Mouse (Mus musculus) CD4-positive, CD25-positive, alpha-beta regulatory T cell, adult 2 months (primary cell): Measurements from ENCODE around the gene Atp1a1.

Experiments used
- DNase-seq: peaks from one replicate; pipeline ENCODE4 v3.0.0-alpha.2; 2012; ENCODE audit warnings: low read depth, low spot score

The Atp1a1 gene

GRCm38 (mm10) chr3:101604550-101605223, at the start of gene Atp1a1:
Atp1a1 (minus strand) TSS chr3:101604684.
- peak; percentile 100 for DNase-seq

DNA sequence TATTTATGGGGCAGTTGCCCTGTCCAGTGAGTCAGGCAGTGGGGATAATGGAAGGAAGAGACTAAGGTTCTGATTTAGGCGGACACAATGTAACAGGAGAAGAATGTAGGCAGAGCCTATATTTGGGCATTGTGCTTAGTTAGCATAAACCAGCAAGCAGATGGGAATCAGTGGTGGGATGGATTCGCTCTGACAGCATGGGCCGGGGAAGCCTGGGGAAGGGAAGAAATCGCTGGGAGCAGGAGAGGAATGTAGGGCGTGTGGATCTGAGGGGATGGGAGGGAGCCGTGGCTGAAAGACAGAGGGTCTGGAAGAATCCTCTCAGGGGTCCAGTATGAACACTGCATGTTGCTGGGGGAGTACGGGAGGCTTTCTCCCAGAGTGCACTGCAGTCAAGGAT, 49.0 kb upstream of the Atp1a1 start:
- DNase-seq, result no peak

DNA sequence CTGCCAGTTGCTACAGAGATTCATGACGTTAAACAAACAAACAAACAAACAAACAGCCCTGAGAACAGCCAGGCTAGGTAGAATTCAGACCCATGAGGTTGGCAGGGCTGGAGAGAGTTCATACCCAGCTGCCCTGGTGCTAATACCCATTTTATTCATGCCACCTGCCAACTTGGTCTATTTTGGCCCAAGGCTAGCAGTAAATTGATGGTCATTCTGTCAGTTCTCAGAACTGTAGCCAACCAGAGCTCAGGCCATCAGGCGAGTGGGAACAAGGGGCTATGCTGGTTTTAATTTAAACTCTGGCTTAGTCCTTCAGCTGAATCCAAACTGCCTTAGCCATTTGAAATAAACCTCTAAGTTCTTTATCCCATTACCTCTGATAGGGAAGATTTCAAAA, 48.5 kb upstream of the Atp1a1 start:
- DNase-seq, result no peak

- no peak for DNase-seq
Observed at GRCm38 (mm10) chr3:101650328-101650727, 45.8 kb upstream of the Atp1a1 start.

DNA sequence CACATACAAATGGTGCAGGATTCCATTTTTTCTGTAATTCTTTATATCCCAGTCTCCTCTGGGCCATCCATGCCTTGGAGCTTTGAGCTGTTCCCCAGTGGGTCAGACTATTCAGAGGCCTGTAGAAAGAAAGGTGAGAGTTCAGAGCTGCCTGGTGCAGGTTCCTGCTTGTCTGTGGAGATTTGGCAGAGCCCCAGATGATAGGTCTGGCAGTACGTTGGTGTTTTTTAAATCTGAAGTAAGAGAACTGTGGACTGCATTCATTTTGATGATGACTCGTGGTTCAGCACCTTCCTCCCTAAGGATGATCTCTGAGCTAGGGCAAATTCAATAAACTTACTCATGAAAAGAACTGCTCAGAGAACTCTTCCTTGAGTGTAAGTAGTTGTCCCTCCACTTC, 44.8 kb upstream of the Atp1a1 start:
- no peak for DNase-seq

DNA sequence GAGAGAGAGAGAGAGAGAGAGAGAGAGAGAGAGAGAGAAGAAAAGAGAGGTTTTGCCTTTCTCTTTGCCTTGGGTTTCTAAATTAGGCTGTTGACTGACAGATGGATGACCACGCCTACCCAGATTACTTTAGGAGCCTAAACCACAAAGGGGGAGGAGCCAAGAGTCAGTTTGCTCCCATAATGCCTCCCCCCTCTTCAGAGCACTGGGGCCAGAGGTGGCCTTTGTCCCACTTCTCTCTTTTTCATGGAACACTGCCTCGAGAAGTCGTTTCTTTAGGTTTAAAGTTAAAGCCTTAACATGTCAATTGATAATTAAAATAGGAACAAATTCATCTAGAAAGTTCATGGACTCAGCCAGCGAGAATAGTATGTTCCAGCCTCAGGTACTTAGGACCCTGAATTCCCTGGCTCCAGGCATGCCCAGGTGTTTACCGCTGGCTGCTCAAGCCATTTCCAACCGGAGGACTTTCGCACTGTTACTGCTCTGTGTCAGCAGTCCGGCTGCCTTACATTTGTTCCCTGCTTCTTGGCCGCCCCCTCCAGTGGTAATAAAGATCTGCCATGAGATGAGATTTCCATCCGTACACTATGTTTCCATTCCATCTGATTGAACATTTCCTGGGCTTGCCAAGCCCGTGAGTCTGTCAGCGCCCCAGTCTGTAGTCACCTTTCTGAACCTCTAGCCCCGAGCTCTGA, 43.8 kb upstream of the Atp1a1 start:
- DNase-seq, result peak; percentile 26

- no peak for DNase-seq
Observed at GRCm38 (mm10) chr3:101646806-101647205, 42.3 kb upstream of the Atp1a1 start.

DNA sequence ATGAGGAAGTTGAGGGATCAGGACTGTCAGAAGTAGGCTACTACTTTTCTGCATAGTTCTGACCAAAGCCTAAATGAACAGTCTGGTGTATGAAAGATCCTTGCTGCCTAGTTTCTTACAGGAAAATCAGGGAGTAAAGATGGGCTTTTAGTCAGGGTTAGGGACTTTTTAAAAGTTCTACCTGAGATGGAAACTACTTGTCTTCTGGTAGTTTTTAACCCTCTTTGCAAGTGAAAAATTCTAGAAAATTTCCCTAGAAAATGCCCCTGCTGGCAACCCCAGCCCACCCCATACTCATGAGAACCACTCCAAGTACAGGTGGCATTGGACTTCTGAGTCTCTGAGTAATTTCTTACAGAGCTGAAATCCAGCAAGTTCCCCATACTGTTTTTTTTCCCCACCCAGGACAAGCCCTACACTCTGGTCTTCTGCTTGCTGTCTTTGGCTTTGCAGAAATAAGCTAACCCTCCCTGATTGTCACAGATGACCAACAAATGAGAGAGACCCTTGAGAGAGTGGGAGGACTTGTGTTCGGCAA, 41.2 kb upstream of the Atp1a1 start:
- no peak for DNase-seq

DNA sequence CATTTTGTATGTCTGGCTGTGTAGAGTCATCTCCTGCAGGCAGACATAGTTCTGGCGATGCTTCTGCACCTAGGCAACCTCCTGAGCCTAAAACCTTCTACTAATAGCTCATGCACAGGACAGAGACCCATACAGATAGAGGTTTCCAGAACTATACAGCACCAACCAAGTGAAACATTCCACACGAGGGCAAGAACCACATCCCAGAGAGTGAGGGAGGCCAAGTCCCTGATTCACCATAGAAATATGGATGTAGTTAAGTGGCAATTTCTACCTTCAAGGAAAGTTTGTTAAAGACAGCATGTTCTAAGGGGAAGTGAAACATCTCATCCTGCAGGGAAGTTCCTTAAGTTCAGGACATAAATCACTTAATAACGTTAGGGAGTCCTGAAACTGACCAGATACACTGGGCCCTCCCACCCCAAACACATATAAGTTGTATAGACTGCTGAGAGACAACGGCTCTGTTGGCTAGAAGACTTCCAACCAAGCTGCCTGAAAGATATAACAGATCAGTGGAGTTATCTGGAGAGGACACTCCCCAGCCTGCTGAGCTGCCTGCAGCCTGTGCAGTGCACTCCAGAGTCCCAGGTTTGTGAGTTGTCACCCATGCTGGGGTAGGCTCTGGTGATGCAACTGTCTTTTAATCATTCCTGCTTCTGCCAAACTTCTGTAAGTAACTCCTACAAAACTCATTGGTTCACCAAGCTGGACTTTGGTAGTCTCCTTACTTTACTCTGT, 39.7 kb upstream of the Atp1a1 start:
- DNase-seq, result no peak

GRCm38 (mm10) chr3:101643264-101643663, 38.8 kb upstream of the Atp1a1 start:
- DNase-seq, result no peak

DNA sequence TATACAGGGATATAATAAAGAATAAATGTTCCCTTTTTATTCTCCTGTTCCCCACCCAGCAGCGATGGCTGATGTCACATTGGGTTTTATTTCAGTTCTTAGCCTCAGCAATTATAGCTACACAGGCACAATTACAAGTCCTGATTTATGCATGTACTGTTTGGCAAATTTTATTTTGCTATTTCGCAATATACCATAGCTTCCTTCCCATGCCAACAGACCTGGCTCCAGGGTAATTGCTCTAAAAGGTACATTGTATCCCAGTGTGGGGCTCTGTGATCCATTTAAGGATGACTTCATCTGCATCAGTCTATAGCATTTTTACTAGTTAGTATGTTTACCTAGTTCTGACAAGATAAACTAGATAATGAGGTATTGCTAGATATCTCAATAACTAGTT, 33.7 kb upstream of the Atp1a1 start:
- DNase-seq, result no peak

GRCm38 (mm10) chr3:101636510-101636909, 32.0 kb upstream of the Atp1a1 start:
- no peak for DNase-seq

DNA sequence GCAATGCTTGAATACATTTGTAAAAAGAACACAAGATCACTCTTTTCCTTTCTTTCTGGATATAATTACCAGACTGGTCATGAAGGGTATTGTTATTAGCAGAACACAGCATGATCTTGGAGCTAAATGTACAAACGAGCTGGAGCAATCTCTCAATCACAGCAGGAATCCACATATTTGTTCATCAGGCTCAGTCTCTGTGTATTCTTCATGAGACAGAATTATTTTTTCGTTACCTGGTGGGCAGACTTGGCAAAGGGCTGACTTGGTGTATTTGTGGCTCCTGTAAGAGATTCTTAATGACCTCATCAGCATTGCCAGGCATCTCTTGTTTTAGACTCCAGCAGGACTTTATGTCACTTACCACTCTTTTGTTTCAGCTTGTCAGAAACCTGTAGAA, 31.6 kb upstream of the Atp1a1 start:
- no peak for DNase-seq

- no peak for DNase-seq
Observed at GRCm38 (mm10) chr3:101634141-101634900, 29.8 kb upstream of the Atp1a1 start.

DNA sequence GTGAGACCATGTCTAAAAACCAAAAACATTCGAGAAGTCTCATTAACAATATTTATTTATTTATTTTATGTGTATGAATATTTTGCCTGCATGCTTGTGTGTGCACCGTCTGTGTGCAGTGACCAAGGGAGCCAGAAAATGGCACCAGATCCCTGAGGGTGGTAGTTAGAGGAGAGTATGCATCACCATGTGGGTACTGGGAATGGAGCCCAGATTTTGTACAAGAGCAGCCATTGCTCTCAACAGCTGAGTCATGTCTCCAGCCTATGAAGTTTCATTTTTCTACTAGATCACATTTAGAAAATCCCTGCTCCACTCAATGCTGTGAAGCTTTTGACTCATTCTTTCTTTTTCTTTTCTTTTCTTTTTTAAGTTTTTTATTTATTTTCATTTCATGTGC, 23.8 kb upstream of the Atp1a1 start:
- DNase-seq, result no peak

- no peak for DNase-seq
Observed at GRCm38 (mm10) chr3:101624287-101624686, 19.8 kb upstream of the Atp1a1 start.

DNA sequence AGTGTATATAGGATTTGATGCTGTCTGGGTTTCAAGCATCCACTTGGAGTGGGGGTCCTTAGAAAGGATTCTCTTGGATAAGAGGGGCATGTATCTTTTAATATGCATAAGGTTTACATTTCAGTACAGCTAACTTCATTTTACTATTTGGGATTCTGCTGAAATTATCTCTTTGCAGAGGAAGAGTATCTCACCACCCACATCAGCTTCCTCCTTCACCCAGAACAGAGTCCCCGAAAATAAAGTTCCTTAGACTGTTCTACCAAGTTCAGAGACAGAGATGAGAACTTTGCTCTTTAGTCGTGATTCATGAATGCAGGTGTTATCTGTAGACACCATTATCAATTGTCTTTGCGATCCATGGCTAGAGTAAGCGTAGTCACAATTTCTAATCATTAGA, 14.5 kb upstream of the Atp1a1 start:
- DNase-seq, result no peak

DNA sequence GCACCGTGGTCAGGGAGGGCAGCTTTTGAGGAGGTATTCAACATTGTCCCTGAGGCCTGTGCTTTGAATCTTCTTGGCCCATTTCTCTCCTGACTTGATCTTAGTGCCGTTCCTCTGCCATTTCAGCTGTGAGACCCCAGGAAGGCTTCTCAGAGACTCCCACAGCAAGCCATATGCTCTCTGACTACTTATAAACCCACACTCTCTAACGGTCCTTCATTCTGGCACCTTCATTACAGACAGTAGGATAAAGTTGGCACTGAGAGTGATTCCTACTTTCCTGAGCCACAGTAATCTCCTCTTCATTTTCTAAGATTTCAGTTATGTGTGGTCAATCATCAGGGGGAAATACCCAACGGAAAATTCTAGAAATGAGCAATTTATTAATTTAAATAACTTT, 14.0 kb upstream of the Atp1a1 start:
- no peak for DNase-seq

DNA sequence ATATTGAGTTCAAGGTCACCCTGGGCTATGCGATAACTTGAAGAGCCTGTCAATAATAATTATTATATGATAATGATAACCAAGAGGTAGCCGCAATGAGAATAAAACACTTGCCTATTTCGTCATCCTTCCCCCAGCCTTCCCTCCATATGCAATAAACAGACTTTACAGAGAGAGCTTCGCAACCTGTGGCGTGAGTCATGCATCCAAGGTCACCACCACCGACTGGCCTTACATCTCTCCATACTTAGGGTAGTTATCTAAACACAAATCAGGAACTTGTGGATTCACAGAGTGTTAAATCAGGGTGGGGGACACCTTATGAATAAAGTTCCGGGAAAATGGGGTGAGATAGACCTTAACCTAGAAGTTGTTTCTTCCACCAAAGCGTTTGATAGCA, 13.0 kb upstream of the Atp1a1 start:
- no peak for DNase-seq

DNA sequence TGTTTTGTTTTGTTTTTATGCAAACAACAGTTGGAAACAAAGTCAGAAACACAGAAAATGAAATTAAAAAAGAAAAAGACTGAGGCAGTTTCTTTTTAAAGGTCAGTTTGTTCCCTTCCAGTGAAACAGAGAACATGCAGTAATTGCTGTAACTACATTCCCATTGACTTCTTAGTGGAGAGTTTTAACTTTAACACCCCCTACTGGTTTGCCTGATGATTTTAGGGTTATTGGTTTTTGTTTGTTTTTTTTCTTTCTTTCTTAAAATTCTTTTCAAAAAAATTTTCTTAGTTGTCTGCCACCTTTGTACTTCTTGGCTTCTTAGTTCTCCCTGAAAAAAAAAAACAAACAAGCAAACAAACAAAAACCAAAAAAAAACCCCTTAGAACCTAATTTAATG, 12.5 kb upstream of the Atp1a1 start:
- DNase-seq, result no peak

GRCm38 (mm10) chr3:101615856-101616255, 11.4 kb upstream of the Atp1a1 start:
- DNase-seq, result no peak
